Comparison of ENCODE assay signal across 8 mouse cellular contexts in the genomic region with DNA sequence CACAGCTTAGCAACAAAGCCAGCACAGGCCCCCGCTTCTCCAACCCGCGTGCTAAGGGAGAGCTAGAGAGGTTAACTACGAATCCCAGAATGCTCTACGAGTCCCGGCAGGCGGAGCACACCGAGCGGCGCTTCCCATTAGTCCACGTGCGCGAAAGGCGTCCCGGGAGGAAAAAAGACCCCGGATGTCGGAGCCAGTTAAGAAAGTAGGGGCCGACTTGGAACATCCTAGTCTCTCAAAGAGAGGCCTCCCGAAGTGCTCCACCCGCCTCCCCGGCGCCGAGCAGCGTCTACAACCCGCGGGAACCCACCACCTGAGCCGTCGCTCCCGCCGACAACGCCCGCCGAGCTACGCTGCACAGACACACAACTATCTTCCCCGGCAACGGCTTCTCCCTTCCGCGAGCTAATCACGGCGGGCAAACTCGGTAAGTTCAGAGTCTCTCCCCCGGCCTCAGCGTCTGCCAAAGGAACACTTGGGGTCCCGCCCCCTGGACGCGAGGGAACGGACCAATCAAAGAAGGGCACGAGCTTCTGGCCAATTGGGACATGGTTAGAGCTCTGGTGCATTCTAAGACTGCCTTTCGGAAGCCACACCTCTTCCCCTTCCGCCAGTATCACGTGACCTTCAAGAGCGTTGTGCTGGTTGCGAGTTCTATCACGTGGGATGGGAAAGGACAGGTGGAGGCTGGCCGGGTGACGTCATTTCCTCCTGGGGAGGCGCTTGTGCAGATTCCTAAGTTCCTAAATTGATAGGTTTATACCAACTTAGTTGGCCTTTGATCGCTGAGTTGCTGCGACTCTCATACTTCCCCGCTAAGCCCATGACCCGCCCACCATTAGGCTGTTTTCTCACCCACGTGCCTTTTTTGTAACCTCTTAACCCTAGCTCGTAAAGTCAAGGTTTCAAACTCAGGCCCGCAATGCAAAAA. TPM values are rescaled to one million over a fixed set of nuclear protein-coding genes. Genes with fewer than 3 reads are reported as not detected.
DNase-seq lines count a peak whose midpoint lies in the region; ATAC-seq lines count a peak whose summit lies in the region.

A gene (plus strand): TSS at position 101 of the 931 bp plus-strand sequence.
A gene (minus strand): TSS at position 591 of the 931 bp plus-strand sequence.

- H3K27ac ChIP-seq in heart, embryonic 10.5 days: peak within 1 kb of the TSS; percentile 98
- peak within 1 kb of the TSS; percentile 98 for H3K27ac ChIP-seq in kidney, embryonic 15.5 days

- H3K4me3 ChIP-seq in heart, embryonic 10.5 days: peak within 1 kb of the TSS; percentile 90
- H3K4me3 ChIP-seq in kidney, embryonic 15.5 days (replicated peaks): peak within 1 kb of the TSS; percentile 68

- H3K36me3 ChIP-seq in heart, embryonic 10.5 days: peaks cover 45% of the 10 kb centered on the region
- peaks cover 55% of the 10 kb centered on the region for H3K36me3 ChIP-seq in kidney, embryonic 15.5 days

- no peaks in the 10 kb centered on the region for H3K27me3 ChIP-seq in heart, embryonic 10.5 days (ENCODE audit: insufficient read depth, poor library complexity, severe bottlenecking)
- no peaks in the 10 kb centered on the region for H3K27me3 ChIP-seq in kidney, embryonic 15.5 days

- ATAC-seq in erythroblast, adult 5-6 weeks (replicated peaks; ENCODE audit: low FRiP score, poor library complexity, severe bottlenecking): peak; percentile 96
- peak; percentile 99 for ATAC-seq in kidney, embryonic 15.5 days (replicated peaks; ENCODE audit: low FRiP score)
- peak; percentile 92 for ATAC-seq in monocyte, adult 5-6 weeks (replicated peaks; ENCODE audit: insufficient number of reproducible peaks, low FRiP score, low TSS enrichment, poor library complexity, severe bottlenecking)

- H3K4me1 ChIP-seq in heart, embryonic 10.5 days: peaks cover 19% of the 10 kb centered on the region; the same call in 1 of the 2 replicates
- H3K4me1 ChIP-seq in kidney, embryonic 15.5 days: peaks cover 28% of the 10 kb centered on the region

- no peaks in the 10 kb centered on the region for H3K9me3 ChIP-seq in heart, embryonic 10.5 days
- H3K9me3 ChIP-seq in kidney, embryonic 15.5 days (replicated peaks): no peaks in the 10 kb centered on the region

- under 1% methylated on average over 64 of the region's 64 CpGs for WGBS in heart, embryonic 10.5 days
- under 1% methylated on average over 64 of the region's 64 CpGs for WGBS in kidney, embryonic 15.5 days

- H3K4me2 ChIP-seq in kidney, embryonic 15.5 days: peak within 1 kb of the TSS; percentile 73

- H3K9ac ChIP-seq in kidney, embryonic 15.5 days: peak within 1 kb of the TSS; percentile 81

- DNase-seq in B cell, adult 2 months: peak; percentile 93 to 96
- peak; percentile 100 for DNase-seq in brain, adult 2 months (ENCODE audit: low read depth, low spot score)
- peak; percentile 100 for DNase-seq in heart, embryonic 10.5 days (ENCODE audit: low spot score)
- DNase-seq in liver: peak; percentile 94
- DNase-seq in spleen, postnatal 4 days (ENCODE audit: low spot score in 2 of 2): peak; percentile 91 to 94

RNA-seq across cellular contexts. Expression of the first gene that starts in this region (rescaled TPM):
- 0.63 and 2.3 TPM in 2 replicates for total RNA-seq in erythroblast, adult 5-6 weeks (2015; ENCODE audit: low replicate concordance)
- total RNA-seq in erythroblast, adult 5-6 weeks (2017; ENCODE audit: low replicate concordance): 0.34 and 0.84 TPM in 2 replicates
- 3.1 and 3.2 TPM in 2 replicates for polyA plus RNA-seq in heart, embryonic 10.5 days (2016; fragmentation: Nextera tagmentation; extraction: Ambion mirVana)
- 3.9 and 4.2 TPM in 2 replicates for polyA plus RNA-seq in kidney, embryonic 15.5 days (2015; fragmentation: Nextera tagmentation; extraction: Ambion mirVana)
- total RNA-seq in monocyte, adult 5-6 weeks (2017): 0.53 to 4.7 TPM (median 1.0 TPM) in 3 replicates

RNA-seq across cellular contexts. Expression of the second gene that starts in this region (rescaled TPM):
- 30.3 and 43.2 TPM in 2 replicates for total RNA-seq in erythroblast, adult 5-6 weeks (2015; ENCODE audit: low replicate concordance)
- total RNA-seq in erythroblast, adult 5-6 weeks (2017; ENCODE audit: low replicate concordance): 12.7 and 19.5 TPM in 2 replicates
- polyA plus RNA-seq in heart, embryonic 10.5 days (2016; fragmentation: Nextera tagmentation; extraction: Ambion mirVana): 227 and 298 TPM in 2 replicates
- polyA plus RNA-seq in kidney, embryonic 15.5 days (2015; fragmentation: Nextera tagmentation; extraction: Ambion mirVana): 264 and 278 TPM in 2 replicates
- total RNA-seq in monocyte, adult 5-6 weeks (2017): 29.2 to 37.2 TPM (median 29.4 TPM) in 3 replicates

Comparison
In these comparisons a context has a peak if more than half of its experiments do, and no peak if none do; other contexts are left out.
1. Peak in every context shown above with its lines: DNase-seq, ATAC-seq, H3K4me3 ChIP-seq and H3K27ac ChIP-seq.